Mouse (Mus musculus): ENCODE results near the gene Sertad2.

GRCm38 (mm10) chr11:20655795-20656710 is 113.0 kb downstream of the Sertad2 start:
- TF ChIP-seq POLR2A (IDR thresholded peaks at IDR 0.05; ENCODE audit: extremely low read depth, insufficient read depth, low read length) = no peak
- no peak for TF ChIP-seq CTCF (IDR thresholded peaks at IDR 0.05; ENCODE audit: extremely low read depth, insufficient read depth, low read length)
